Mouse (Mus musculus) hindbrain, embryonic 16.5 days (tissue): Measurements from ENCODE around the gene Itsn1. TPM values are rescaled to one million over a fixed set of nuclear protein-coding genes. Genes with fewer than 3 reads are reported as not detected.

Experiments used
- ATAC-seq: fragments of 200-750 bp; cut with Nextera tagmentation; 2 replicates; pipeline ENCODE4 v1.8.0; 2017; ENCODE audit warnings: moderate TSS enrichment, moderate library complexity
- H3K27ac ChIP-seq: fragments of 300-500 bp; sonication (generic); 2 replicates; pipeline ENCODE4 v1.5.1; 2014; ENCODE audit warnings: low read depth, mild to moderate bottlenecking, control low read depth, low read length, moderate library complexity
- H3K27me3 ChIP-seq: fragments of 300-500 bp; sonication (generic); replicated peaks from 2 replicates; pipeline ENCODE4 v1.6.1; 2014; ENCODE audit warnings: low read length; ENCODE audit not compliant: control insufficient read depth, insufficient read depth
- H3K36me3 ChIP-seq: fragments of 300-500 bp; sonication (generic); 2 replicates; pipeline ENCODE4 v1.6.1; 2014; ENCODE audit warnings: mild to moderate bottlenecking, low read length, moderate library complexity, mixed read lengths; ENCODE audit not compliant: control insufficient read depth, insufficient read depth
- H3K4me1 ChIP-seq: fragments of 300-500 bp; sonication (generic); 2 replicates; pipeline ENCODE4 v1.6.1; 2014; ENCODE audit warnings: low read depth, low read length; ENCODE audit not compliant: control insufficient read depth, insufficient read depth
- H3K4me2 ChIP-seq: fragments of 300-500 bp; sonication (generic); 2 replicates; pipeline ENCODE4 v1.6.1; 2014; ENCODE audit warnings: mild to moderate bottlenecking, low read length, control low read depth, moderate library complexity
- H3K4me3 ChIP-seq: fragments of 300-500 bp; sonication (generic); 2 replicates; pipeline ENCODE4 v1.5.1; 2014; ENCODE audit warnings: mild to moderate bottlenecking, low read length, control low read depth, moderate library complexity
- H3K9ac ChIP-seq: fragments of 300-500 bp; sonication (generic); 2 replicates; pipeline ENCODE4 v1.6.1; 2014; ENCODE audit warnings: low read depth, mild to moderate bottlenecking, control low read depth, low read length, moderate library complexity
- H3K9me3 ChIP-seq: fragments of 300-500 bp; sonication (generic); 2 replicates; pipeline ENCODE4 v1.6.1; 2014; ENCODE audit warnings: mild to moderate bottlenecking, low read length, moderate library complexity; ENCODE audit not compliant: control insufficient read depth
- WGBS: fragments of 180-500 bp; shearing (Covaris S2); extraction: QIAGEN DNeasy Blood & Tissue Kit; methylation state at CpG from one replicate; pipeline ENCODE4 v1.1.7; 2014; 5-methylcytosine and 5-hydroxymethylcytosine counted together
- polyA plus RNA-seq: library from polyadenylated mRNA; unstranded; fragments of >200 nt; fragmentation: Nextera tagmentation; extraction: Ambion mirVana; gene quantifications from 2 replicates; pipeline ENCODE4 v1.2.1, GENCODE M21; 2015

Gene Itsn1
- polyA plus RNA-seq, 1 experiment from 2014 or later, result 49.6 TPM

- no peak overlapping the region for H3K4me2 ChIP-seq
- peaks cover under 1% of the 10 kb centered on the region; the same call in 1 of the 2 replicates for H3K4me1 ChIP-seq
- no peak overlapping the region for H3K27ac ChIP-seq
- H3K27me3 ChIP-seq, result no peaks in the 10 kb centered on the region
- no peaks in the 10 kb centered on the region for H3K9me3 ChIP-seq
- 90% methylated on average over 6 of the region's 6 CpGs for WGBS
- no peak overlapping the region for H3K4me3 ChIP-seq
- no peak overlapping the region for H3K9ac ChIP-seq
- peaks cover 23% of the 10 kb centered on the region for H3K36me3 ChIP-seq
- ATAC-seq, result no peak
These were observed 141.1 kb downstream of the Itsn1 start for GRCm38 (mm10) chr16:91870158-91870582.

GRCm38 (mm10) chr16:91871188-91871587 is 142.1 kb downstream of the Itsn1 start:
- H3K36me3 ChIP-seq, result peaks cover 23% of the 10 kb centered on the region
- H3K27ac ChIP-seq, result no peak overlapping the region
- H3K27me3 ChIP-seq, result no peaks in the 10 kb centered on the region
- H3K9ac ChIP-seq, result no peak overlapping the region
- no peaks in the 10 kb centered on the region for H3K9me3 ChIP-seq
- no peak for ATAC-seq
- WGBS, result 93% methylated on average over 6 of the region's 6 CpGs
- no peak overlapping the region for H3K4me2 ChIP-seq
- H3K4me3 ChIP-seq, result no peak overlapping the region
- peaks cover 6% of the 10 kb centered on the region for H3K4me1 ChIP-seq

- WGBS, result 80% methylated on average over 3 of the region's 3 CpGs
- H3K36me3 ChIP-seq, result peaks cover 16% of the 10 kb centered on the region
These were observed 144.6 kb downstream of the Itsn1 start for GRCm38 (mm10) chr16:91873695-91874094.

GRCm38 (mm10) chr16:91875567-91876344 is 146.7 kb downstream of the Itsn1 start:
- Histone ChIP-seq H3K27me3 (no peaks in the 10 kb centered on the region), H3K4me3 (no peak overlapping the region), H3K4me1 (peaks cover 6% of the 10 kb centered on the region), H3K9me3 (no peaks in the 10 kb centered on the region), H3K27ac (peak overlapping the region; percentile 40), H3K36me3 (peaks cover 13% of the 10 kb centered on the region; the same call in 1 of the 2 replicates), H3K4me2 (no peak overlapping the region), H3K9ac (no peak overlapping the region)
- ATAC-seq, result peak; percentile 41; the same call in 1 of the 2 replicates
- 59% methylated on average over 4 of the region's 4 CpGs for WGBS

More at GRCm38 (mm10) chr16:91873695-91874094, 144.6 kb downstream of the Itsn1 start:
- H3K4me1 ChIP-seq, result peaks cover 6% of the 10 kb centered on the region
- H3K27ac ChIP-seq, result no peak overlapping the region
- ATAC-seq, result no peak
- no peak overlapping the region for H3K4me2 ChIP-seq
- no peak overlapping the region for H3K9ac ChIP-seq
- no peak overlapping the region for H3K4me3 ChIP-seq
- no peaks in the 10 kb centered on the region for H3K27me3 ChIP-seq
- H3K9me3 ChIP-seq, result no peaks in the 10 kb centered on the region

- no peak overlapping the region for H3K9ac ChIP-seq
- H3K27me3 ChIP-seq, result no peaks in the 10 kb centered on the region
- no peak overlapping the region for H3K4me2 ChIP-seq
- H3K36me3 ChIP-seq, result peaks cover 12% of the 10 kb centered on the region; the same call in 1 of the 2 replicates
- H3K27ac ChIP-seq, result no peak overlapping the region
- H3K4me1 ChIP-seq, result peaks cover 6% of the 10 kb centered on the region
- WGBS, result 92% methylated on average over 4 of the region's 4 CpGs
- H3K9me3 ChIP-seq, result no peaks in the 10 kb centered on the region
- H3K4me3 ChIP-seq, result no peak overlapping the region
- no peak for ATAC-seq
These were observed 147.4 kb downstream of the Itsn1 start for GRCm38 (mm10) chr16:91876457-91876856.

- Histone ChIP-seq H3K9me3 (no peaks in the 10 kb centered on the region), H3K4me1 (peaks cover 6% of the 10 kb centered on the region), H3K9ac (no peak overlapping the region), H3K27ac (no peak overlapping the region), H3K4me3 (no peak overlapping the region), H3K4me2 (no peak overlapping the region), H3K36me3 (peaks cover 8% of the 10 kb centered on the region; the same call in 1 of the 2 replicates), H3K27me3 (no peaks in the 10 kb centered on the region)
- 90% methylated on average over 2 of the region's 2 CpGs for WGBS
- ATAC-seq, result no peak
These were observed 150.0 kb downstream of the Itsn1 start for GRCm38 (mm10) chr16:91879101-91879500.

- WGBS, result 94% methylated on average over 11 of the region's 11 CpGs
- no peak overlapping the region for H3K9ac ChIP-seq
- H3K4me3 ChIP-seq, result no peak overlapping the region
- H3K4me2 ChIP-seq, result no peak overlapping the region
- peaks cover 8% of the 10 kb centered on the region; the same call in 1 of the 2 replicates for H3K36me3 ChIP-seq
- H3K9me3 ChIP-seq, result no peaks in the 10 kb centered on the region
- no peak for ATAC-seq
- H3K4me1 ChIP-seq, result peaks cover 6% of the 10 kb centered on the region
- H3K27me3 ChIP-seq, result no peaks in the 10 kb centered on the region
- no peak overlapping the region for H3K27ac ChIP-seq
These were observed 152.0 kb downstream of the Itsn1 start for GRCm38 (mm10) chr16:91880869-91881767.

- ATAC-seq, result no peak
- peaks cover 10% of the 10 kb centered on the region for H3K36me3 ChIP-seq
- no peak overlapping the region for H3K9ac ChIP-seq
- H3K9me3 ChIP-seq, result no peaks in the 10 kb centered on the region
- no peaks in the 10 kb centered on the region for H3K27me3 ChIP-seq
- peak overlapping the region; percentile 57; the same call in 1 of the 2 replicates for H3K27ac ChIP-seq
- 72% methylated on average over 9 of the region's 9 CpGs for WGBS
- peaks cover 6% of the 10 kb centered on the region for H3K4me1 ChIP-seq
- no peak overlapping the region for H3K4me3 ChIP-seq
- H3K4me2 ChIP-seq, result no peak overlapping the region
These were observed 153.2 kb downstream of the Itsn1 start for GRCm38 (mm10) chr16:91882168-91882859.
